Mouse (Mus musculus) liver, postnatal 0 days (tissue): ENCODE data around the gene Rffl. TPM values are rescaled to one million over a fixed set of nuclear protein-coding genes. Genes with fewer than 3 reads are reported as not detected.
"Not testable (repeated sequence)": the region's sequence is repeated elsewhere in the genome, so short reads cannot be mapped to it uniquely, and the experiment has no call there.

Experiments
- ATAC-seq: fragments of 200-750 bp; cut with Nextera tagmentation; 2 replicates; pipeline ENCODE4 v1.8.0; 2017; ENCODE audit warnings: mild to moderate bottlenecking, moderate library complexity
- DNase-seq: peaks from one replicate; pipeline ENCODE4 v3.0.0-alpha.2; 2016
- H3K27ac ChIP-seq: fragments of 300-500 bp; sonication (generic); 2 replicates; pipeline ENCODE4 v1.5.1; 2014; ENCODE audit warnings: antibody characterized with exemption, moderate library complexity, mild to moderate bottlenecking, low read depth
- H3K27me3 ChIP-seq: fragments of 300-500 bp; sonication (generic); 2 replicates; pipeline ENCODE4 v1.6.1; 2014; ENCODE audit warnings: low read length, control low read depth, mixed read lengths; ENCODE audit not compliant: insufficient read depth
- H3K36me3 ChIP-seq: fragments of 300-500 bp; sonication (generic); replicated peaks from 2 replicates; pipeline ENCODE4 v1.6.1; 2014; ENCODE audit warnings: mild to moderate bottlenecking, control low read depth, low read length, moderate library complexity, mixed read lengths; ENCODE audit not compliant: insufficient read depth
- H3K4me1 ChIP-seq: fragments of 300-500 bp; sonication (generic); 2 replicates; pipeline ENCODE4 v1.6.1; 2014; ENCODE audit warnings: antibody characterized with exemption, mild to moderate bottlenecking, control low read depth; ENCODE audit not compliant: insufficient read depth
- H3K4me2 ChIP-seq: fragments of 300-500 bp; sonication (generic); 2 replicates; pipeline ENCODE4 v1.6.1; 2014; ENCODE audit warnings: low read depth, mild to moderate bottlenecking, low read length, moderate library complexity, mixed read lengths
- H3K4me3 ChIP-seq: fragments of 300-500 bp; sonication (generic); 2 replicates; pipeline ENCODE4 v1.5.1; 2014; ENCODE audit warnings: low read depth, low read length
- H3K9ac ChIP-seq: fragments of 300-500 bp; sonication (generic); replicated peaks from 2 replicates; pipeline ENCODE4 v1.6.1; 2014; ENCODE audit warnings: mild to moderate bottlenecking, moderate library complexity
- H3K9me3 ChIP-seq: fragments of 300-500 bp; sonication (generic); 2 replicates; pipeline ENCODE4 v1.6.1; 2016; ENCODE audit warnings: mild to moderate bottlenecking, control low read depth, low read length, mixed read lengths
- CTCF ChIP-seq: sonication (generic); IDR thresholded peaks from 2 replicates; pipeline ENCODE4 v1.5.1; 2016; ENCODE audit warnings: antibody characterized with exemption, low read depth
- EP300 ChIP-seq: IDR thresholded peaks from 2 replicates; pipeline ENCODE4 v1.6.1; 2016; ENCODE audit warnings: antibody characterized with exemption, low read depth, mild to moderate bottlenecking
- WGBS: fragments of 180-500 bp; shearing (Covaris S2); extraction: QIAGEN DNeasy Blood & Tissue Kit; methylation state at CpG from one replicate; pipeline ENCODE4 v1.1.7; 2014; ENCODE audit not compliant: insufficient replicate concordance; 5-methylcytosine and 5-hydroxymethylcytosine counted together
- polyA plus RNA-seq: library from polyadenylated mRNA; unstranded; fragments of >200 nt; fragmentation: Nextera tagmentation; extraction: Ambion mirVana; gene quantifications from 2 replicates; pipeline ENCODE4 v1.2.1, GENCODE M21; 2015

Gene Rffl
- polyA plus RNA-seq, 1 experiment from 2014 or later: 11.3 TPM

DNA sequence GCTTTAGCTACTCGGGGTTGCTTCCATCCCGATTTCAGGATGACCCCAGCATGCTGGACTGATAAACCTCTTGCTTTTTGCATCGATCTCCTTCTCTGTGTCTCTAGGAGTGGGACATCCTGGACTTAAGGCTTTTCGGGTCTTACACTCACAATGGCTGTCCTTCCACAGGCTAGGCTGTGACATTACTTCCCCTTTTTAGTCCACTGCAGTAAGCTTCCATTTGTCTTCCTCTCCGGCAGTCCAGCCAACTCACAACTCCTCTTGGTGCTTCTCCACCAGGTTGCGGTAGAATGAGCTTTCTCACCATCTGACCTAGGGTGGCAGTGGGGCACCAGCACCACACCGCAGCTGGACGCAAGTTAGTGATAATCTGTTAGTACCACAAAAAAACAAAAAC, 37.1 kb downstream of the Rffl start:
- Histone ChIP-seq H3K9me3 (no peaks in the 10 kb centered on the region), H3K4me2 (no peak overlapping the region), H3K36me3 (peaks cover 16% of the 10 kb centered on the region), H3K27me3 (no peaks in the 10 kb centered on the region), H3K4me3 (no peak overlapping the region), H3K9ac (no peak overlapping the region), H3K27ac (peak overlapping the region; percentile 20), H3K4me1 (peaks cover 15% of the 10 kb centered on the region; the same call in 1 of the 2 replicates)
- no peak for ATAC-seq
- 48% methylated on average over 8 of the region's 8 CpGs for WGBS
- no peak for DNase-seq
- no peak for TF ChIP-seq CTCF
- TF ChIP-seq EP300: no peak

DNA sequence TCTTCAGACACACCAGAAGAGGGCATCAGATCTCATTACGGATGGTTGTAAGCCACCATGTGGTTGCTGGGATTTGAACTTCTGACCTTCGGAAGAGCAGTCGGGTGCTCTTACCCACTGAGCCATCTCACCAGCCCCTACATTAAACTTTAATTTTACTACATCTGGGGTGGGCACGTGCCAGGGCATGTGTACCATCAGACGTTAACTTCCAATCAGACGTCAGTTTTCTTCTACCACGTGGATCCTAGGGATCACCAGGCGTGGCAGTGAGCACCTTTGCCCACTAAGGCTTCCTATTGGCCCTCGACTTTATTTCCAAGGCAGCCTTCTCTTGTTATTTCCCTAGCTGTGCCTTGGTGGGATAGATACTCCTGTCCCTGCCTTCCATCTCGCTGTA, 38.6 kb downstream of the Rffl start:
- H3K36me3 ChIP-seq: peaks cover 21% of the 10 kb centered on the region
- H3K4me2 ChIP-seq: not testable (repeated sequence)

GRCm38 (mm10) chr11:82831008-82831893, 39.8 kb downstream of the Rffl start:
- no peak for ATAC-seq

More for the DNA sequence above, 38.6 kb downstream of the Rffl start:
- H3K4me1 ChIP-seq: peaks cover 11% of the 10 kb centered on the region; the same call in 1 of the 2 replicates
- not testable (repeated sequence) for H3K9me3 ChIP-seq, H3K27ac ChIP-seq, ATAC-seq, H3K4me3 ChIP-seq, H3K9ac ChIP-seq, DNase-seq, H3K27me3 ChIP-seq
- 83% methylated on average over 10 of the region's 10 CpGs for WGBS

DNA sequence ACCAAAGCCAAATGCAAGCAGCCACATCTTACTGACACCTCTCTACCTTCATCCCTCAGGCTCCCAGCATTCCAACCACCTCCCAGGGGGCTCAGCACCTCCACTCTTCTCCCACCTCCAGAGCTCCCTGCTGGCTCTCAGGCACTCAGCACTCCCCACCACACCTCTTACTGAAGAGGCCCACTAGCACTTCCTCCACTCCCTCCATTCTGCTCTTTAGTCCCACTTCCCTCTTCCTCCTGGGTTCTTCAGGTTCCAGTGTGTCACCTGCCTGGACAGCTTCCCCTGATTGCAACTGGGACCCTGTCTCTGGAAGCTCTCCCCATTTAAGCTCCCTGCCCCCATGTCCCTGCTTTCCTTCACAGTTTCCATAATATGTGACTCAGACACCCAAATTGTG, 44.2 kb downstream of the Rffl start:
- no peak for ATAC-seq
- Histone ChIP-seq H3K4me2 (no peak overlapping the region), H3K4me3 (no peak overlapping the region), H3K4me1 (peaks cover 12% of the 10 kb centered on the region), H3K9ac (no peak overlapping the region), H3K27ac (no peak overlapping the region), H3K36me3 (peaks cover 16% of the 10 kb centered on the region), H3K27me3 (no peaks in the 10 kb centered on the region), H3K9me3 (no peaks in the 10 kb centered on the region)
- TF ChIP-seq EP300: no peak
- no peak for TF ChIP-seq CTCF
- no peak for DNase-seq

More at GRCm38 (mm10) chr11:82831008-82831893, 39.8 kb downstream of the Rffl start:
- Histone ChIP-seq H3K9me3 (no peaks in the 10 kb centered on the region), H3K27me3 (no peaks in the 10 kb centered on the region), H3K4me2 (no peak overlapping the region), H3K36me3 (peaks cover 18% of the 10 kb centered on the region), H3K27ac (no peak overlapping the region), H3K4me1 (peaks cover 15% of the 10 kb centered on the region; the same call in 1 of the 2 replicates), H3K4me3 (no peak overlapping the region), H3K9ac (no peak overlapping the region)
- WGBS: 40% methylated on average over 10 of the region's 10 CpGs
- TF ChIP-seq EP300 (no peak), CTCF (no peak)
- no peak for DNase-seq

DNA sequence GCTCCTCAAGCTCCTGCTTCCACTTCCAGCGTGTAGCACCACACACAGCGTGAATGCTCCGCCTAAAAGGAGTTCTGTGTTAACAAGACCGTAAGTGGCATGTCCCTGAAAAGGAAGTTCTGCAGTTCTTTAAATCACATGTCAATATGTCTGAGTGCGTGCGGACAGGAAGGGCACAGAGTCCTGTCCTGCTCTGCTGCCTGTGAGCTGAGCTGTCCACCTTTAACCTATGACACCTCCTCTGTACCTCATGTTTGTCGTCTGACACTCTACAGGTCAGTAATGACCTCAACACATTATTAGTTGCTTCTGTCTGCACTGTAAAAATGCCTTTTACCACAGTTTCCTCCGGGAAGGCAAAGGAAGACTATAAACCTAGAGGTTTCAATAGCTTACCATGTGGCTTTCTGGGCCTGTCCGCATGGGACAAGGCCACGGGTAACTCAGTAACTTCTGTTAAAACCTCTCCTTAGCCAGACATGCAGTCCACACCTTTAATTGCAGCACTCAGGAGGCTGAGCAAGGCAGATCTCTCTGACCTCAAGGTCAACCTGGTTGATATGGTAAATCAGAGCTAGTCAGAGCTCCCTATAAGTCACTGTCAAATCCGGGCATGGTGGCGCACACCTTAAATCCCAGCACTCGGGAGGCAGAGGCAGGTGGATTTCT, 50.1 kb downstream of the Rffl start:
- peak; percentile 77 for ATAC-seq
- WGBS: 63% methylated on average over 13 of the region's 13 CpGs
- DNase-seq: no peak

GRCm38 (mm10) chr11:82819350-82819749, 51.7 kb downstream of the Rffl start:
- 40% methylated on average over 4 of the region's 4 CpGs for WGBS
- Histone ChIP-seq H3K36me3 (peaks cover 29% of the 10 kb centered on the region), H3K4me1 (peaks cover 19% of the 10 kb centered on the region), H3K9me3 (no peaks in the 10 kb centered on the region), H3K4me2 (no peak overlapping the region), H3K27me3 (no peaks in the 10 kb centered on the region), H3K9ac (no peak overlapping the region), H3K4me3 (no peak overlapping the region), H3K27ac (no peak overlapping the region)
- TF ChIP-seq CTCF (peak; percentile 97), EP300 (no peak)
- ATAC-seq: peak; percentile 66
- DNase-seq: peak; percentile 88

More for the DNA sequence above, 50.1 kb downstream of the Rffl start:
- Histone ChIP-seq H3K27ac (peak overlapping the region; percentile 70), H3K27me3 (no peaks in the 10 kb centered on the region), H3K9ac (no peak overlapping the region), H3K4me2 (no peak overlapping the region), H3K4me3 (no peak overlapping the region), H3K36me3 (peaks cover 18% of the 10 kb centered on the region), H3K9me3 (no peaks in the 10 kb centered on the region), H3K4me1 (peaks cover 19% of the 10 kb centered on the region)
- TF ChIP-seq CTCF (no peak), EP300 (no peak)
